17 mouse cellular contexts compared by ENCODE assay signal in genomic region chr12:86592509-86592908, GRCm38 (mm10).
"Had no signal": no experiment of that assay in that cellular context is flagged by ENCODE, and none has a peak within 500 bp of the region (broad histone marks: within the 10 kb centered on the region; RNA-seq: fewer than 3 reads in every experiment).

No protein-coding gene starts in this region.

- ATAC-seq: intestine, embryonic 16.5 days; liver, embryonic 12.5 days; midbrain, embryonic 15.5 days had no signal

- DNase-seq: kidney, adult 18-20 months; kidney, adult 9 months; kidney, postnatal 14 days; kidney, postnatal 4 days; left cerebral cortex, postnatal 4 days; liver; lung, adult 18-20 months; lung, postnatal 10 days; lung, postnatal 4 days; retina, postnatal 1 day; right cerebral cortex, postnatal 25 days; spleen, adult 18-20 months; thymus, adult 2 months; thymus, postnatal 25 days had no signal
